Mouse (Mus musculus): ENCODE measurements at regions not wholly inside any gene's neighbourhood (a gene's known extent, or its start where the extent isn't known, plus 50 kb on each side); places are given as distances from the start of the nearest gene placed in this dataset.

DNA sequence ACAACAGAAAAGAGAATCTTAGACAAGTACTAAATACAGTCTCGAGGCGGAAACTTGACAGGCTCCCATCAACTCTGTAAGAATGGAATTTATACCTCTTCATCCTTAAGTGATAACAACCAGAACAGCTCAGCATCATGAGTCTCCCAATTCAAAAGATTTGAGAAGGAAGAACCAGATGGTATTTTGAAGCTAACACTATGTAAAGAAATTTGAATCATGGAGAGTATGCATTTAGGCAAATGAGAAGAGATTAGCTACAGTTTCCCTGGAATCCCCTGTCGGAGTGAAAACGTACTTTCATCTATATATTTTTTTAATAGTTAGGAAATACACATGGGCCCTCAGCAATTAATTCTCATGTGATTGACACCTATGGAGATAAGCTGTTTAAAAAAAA is 140.9 kb downstream of the Nrip1 start:
- no peaks in the 10 kb centered on the region for H3K4me1 ChIP-seq (ENCODE audit: control insufficient read depth, insufficient read depth, low read length)
- 80% methylated on average over 4 of the region's 4 CpGs for WGBS
- TF ChIP-seq CTCF (IDR thresholded peaks at IDR 0.05; ENCODE audit: control insufficient read depth, insufficient read depth, low read length) (no peak), POLR2A (IDR thresholded peaks at IDR 0.05; ENCODE audit: borderline replicate concordance, control insufficient read depth, low read depth, low read length) (no peak)
- H3K4me3 ChIP-seq (replicated peaks; ENCODE audit: control insufficient read depth, low read depth, low read length): no peak overlapping the region
- H3K27ac ChIP-seq (ENCODE audit: control insufficient read depth, insufficient read depth, low read depth, low read length, poor library complexity): no peak overlapping the region

DNA sequence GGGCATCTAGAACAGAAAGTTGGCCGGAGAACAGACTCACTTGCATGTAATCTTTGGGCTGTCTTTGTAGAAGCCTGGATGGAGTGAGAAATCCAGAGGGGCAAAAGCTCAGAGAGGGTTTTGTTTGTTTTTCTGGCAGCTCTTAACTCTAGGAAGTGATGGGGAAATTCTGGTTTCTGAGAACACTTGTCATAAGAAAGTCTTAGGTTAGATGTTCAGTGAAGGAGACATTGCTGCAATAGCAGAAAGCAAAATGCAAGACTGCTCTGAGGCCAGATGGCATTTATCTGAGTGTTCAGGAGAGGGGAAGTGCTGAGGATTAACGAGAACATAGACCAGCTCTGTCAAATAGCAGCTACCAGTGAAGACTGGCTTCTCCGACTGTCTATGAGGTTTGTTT is 141.5 kb downstream of the Nrip1 start:
- TF ChIP-seq CTCF (IDR thresholded peaks at IDR 0.05; ENCODE audit: control insufficient read depth, insufficient read depth, low read length) (no peak), POLR2A (IDR thresholded peaks at IDR 0.05; ENCODE audit: borderline replicate concordance, control insufficient read depth, low read depth, low read length) (no peak)
- no peak overlapping the region for H3K27ac ChIP-seq (ENCODE audit: control insufficient read depth, insufficient read depth, low read depth, low read length, poor library complexity)
- WGBS: 51% methylated on average over 3 of the region's 3 CpGs
- H3K4me1 ChIP-seq (ENCODE audit: control insufficient read depth, insufficient read depth, low read length): no peaks in the 10 kb centered on the region
- H3K4me3 ChIP-seq (replicated peaks; ENCODE audit: control insufficient read depth, low read depth, low read length): no peak overlapping the region

DNA sequence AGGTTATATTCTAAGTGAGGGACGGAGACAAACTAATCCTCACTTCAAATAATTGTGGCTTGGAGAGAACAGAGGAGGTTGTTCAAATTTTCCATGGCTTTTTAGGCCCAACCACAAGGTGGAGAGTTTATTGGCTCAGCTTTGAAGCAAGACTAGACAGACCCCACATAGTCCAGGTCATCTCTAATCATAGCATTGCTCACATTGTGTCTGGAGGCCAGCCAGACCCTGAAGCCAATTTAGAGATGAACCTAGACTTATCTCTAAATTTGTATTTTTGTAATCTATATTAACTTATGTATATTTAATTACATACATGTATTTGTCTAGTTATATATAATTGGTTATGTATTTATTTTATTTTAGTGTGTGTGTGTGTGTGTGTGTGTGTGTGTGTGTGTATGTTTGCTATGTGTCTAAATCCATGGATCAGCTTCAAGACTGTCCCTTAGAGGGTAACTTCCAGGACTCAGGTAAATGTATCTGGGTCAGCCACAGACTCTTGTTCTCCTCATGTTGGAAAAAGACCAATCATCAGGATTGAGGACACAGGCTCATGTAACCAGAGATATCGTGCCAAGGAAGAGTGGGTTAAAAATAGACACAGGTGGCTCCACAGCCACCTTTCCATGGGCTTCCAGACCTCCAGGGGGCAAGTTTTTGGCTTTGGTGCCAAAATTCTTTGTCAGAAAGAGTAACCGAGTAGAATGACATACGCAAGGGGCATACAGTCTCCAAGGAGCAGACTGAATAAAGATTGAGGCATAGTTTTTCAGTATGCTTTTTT is 142.9 kb downstream of the Nrip1 start:
- no peak overlapping the region for H3K4me3 ChIP-seq (replicated peaks; ENCODE audit: control insufficient read depth, low read depth, low read length)
- no peak overlapping the region for H3K27ac ChIP-seq (ENCODE audit: control insufficient read depth, insufficient read depth, low read depth, low read length, poor library complexity)
- 86% methylated on average over 4 of the region's 4 CpGs for WGBS
- TF ChIP-seq POLR2A (IDR thresholded peaks at IDR 0.05; ENCODE audit: borderline replicate concordance, control insufficient read depth, low read depth, low read length): no peak
- TF ChIP-seq CTCF (IDR thresholded peaks at IDR 0.05; ENCODE audit: control insufficient read depth, insufficient read depth, low read length): no peak
- H3K4me1 ChIP-seq (ENCODE audit: control insufficient read depth, insufficient read depth, low read length): 0 out of 2 replicates have a peak, but pooled peaks cover 1% of the 10 kb centered on the region

DNA sequence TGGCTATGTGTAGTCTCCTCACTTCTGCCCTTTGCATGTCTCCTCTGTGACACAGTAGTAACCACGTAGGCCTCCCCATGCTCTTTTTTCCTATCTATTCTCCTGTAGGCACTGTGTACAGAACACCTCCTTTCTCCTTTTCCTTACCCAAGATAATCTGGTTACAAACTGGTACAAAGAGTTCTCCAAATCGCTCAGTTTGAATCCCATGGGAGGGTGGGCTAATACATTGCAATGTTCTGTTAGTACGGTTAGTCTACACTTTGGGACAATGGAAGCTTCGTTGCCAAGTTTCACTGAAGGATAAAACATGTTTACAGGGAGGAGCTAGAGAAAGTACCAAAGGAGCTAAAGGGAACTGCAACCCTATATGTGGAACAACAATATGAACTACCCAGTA is 145.2 kb downstream of the Nrip1 start:
- 0 out of 2 replicates have a peak, but pooled peaks cover 1% of the 10 kb centered on the region for H3K4me1 ChIP-seq (ENCODE audit: control insufficient read depth, insufficient read depth, low read length)
- H3K27ac ChIP-seq (ENCODE audit: control insufficient read depth, insufficient read depth, low read depth, low read length, poor library complexity): no peak overlapping the region
- WGBS: 78% methylated on average over 4 of the region's 4 CpGs
- TF ChIP-seq POLR2A (IDR thresholded peaks at IDR 0.05; ENCODE audit: borderline replicate concordance, control insufficient read depth, low read depth, low read length) (no peak), CTCF (IDR thresholded peaks at IDR 0.05; ENCODE audit: control insufficient read depth, insufficient read depth, low read length) (no peak)
- H3K4me3 ChIP-seq (replicated peaks; ENCODE audit: control insufficient read depth, low read depth, low read length): no peak overlapping the region

DNA sequence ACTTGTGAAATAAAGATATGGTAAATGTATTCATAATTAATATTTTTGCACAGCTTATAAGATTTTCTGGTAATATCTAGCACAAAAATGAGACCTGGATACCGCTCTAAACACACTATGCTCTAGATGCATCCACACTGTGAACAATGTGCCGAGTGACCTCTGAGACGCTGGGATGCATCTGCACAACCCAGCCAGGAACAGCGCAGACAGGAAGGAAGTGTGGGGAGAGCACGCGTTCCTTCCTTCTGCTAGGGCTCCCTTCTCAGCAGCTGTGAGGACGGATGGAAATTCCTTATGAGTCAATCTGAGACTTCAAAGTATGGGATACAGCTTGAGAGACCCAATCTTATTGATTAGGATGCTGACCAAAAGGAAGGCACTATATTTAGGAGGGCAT is 147.2 kb downstream of the Nrip1 start:
- 6% methylated on average over 7 of the region's 7 CpGs for WGBS
- Histone ChIP-seq H3K4me1 (ENCODE audit: control insufficient read depth, insufficient read depth, low read length) (0 out of 2 replicates have a peak, but pooled peaks cover 1% of the 10 kb centered on the region), H3K4me3 (replicated peaks; ENCODE audit: control insufficient read depth, low read depth, low read length) (no peak overlapping the region), H3K27ac (ENCODE audit: control insufficient read depth, insufficient read depth, low read depth, low read length, poor library complexity) (no peak overlapping the region)
- TF ChIP-seq POLR2A (IDR thresholded peaks at IDR 0.05; ENCODE audit: borderline replicate concordance, control insufficient read depth, low read depth, low read length): no peak
- TF ChIP-seq CTCF (IDR thresholded peaks at IDR 0.05; ENCODE audit: control insufficient read depth, insufficient read depth, low read length): no peak

DNA sequence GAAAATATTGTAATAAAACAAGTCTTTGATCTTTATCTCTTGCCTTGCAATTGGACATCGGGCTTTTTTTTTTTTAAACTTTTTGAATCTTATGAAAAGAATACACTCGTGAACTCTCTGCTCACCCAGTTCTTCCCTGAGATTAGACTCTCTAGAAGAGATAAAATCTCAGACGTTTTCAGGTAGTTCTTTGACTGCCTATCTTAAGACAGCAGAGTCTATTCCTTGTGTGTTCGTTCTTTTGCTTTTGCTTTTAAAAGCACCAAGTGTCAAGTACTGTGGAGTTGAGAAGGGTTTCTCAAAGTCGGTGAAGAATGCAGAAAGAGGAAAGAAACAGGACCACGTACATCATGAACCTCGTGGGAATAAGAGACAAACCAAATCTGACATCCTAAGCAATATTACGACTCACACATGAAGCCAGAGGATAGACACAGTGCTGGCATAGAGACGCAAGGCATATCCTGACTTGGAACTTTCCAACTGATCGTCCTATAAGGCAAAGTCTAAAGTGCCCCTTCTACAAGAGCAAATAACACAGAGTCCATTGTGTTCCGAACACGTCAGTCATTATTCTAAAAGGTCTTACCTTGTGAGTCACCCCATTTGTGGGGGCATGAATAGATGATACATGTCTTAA is 147.9 kb downstream of the Nrip1 start:
- no peak for TF ChIP-seq POLR2A (IDR thresholded peaks at IDR 0.05; ENCODE audit: borderline replicate concordance, control insufficient read depth, low read depth, low read length)
- no peak for TF ChIP-seq CTCF (IDR thresholded peaks at IDR 0.05; ENCODE audit: control insufficient read depth, insufficient read depth, low read length)
- H3K4me1 ChIP-seq (ENCODE audit: control insufficient read depth, insufficient read depth, low read length): 0 out of 2 replicates have a peak, but pooled peaks cover 1% of the 10 kb centered on the region
- H3K4me3 ChIP-seq (replicated peaks; ENCODE audit: control insufficient read depth, low read depth, low read length): no peak overlapping the region
- H3K27ac ChIP-seq (ENCODE audit: control insufficient read depth, insufficient read depth, low read depth, low read length, poor library complexity): no peak overlapping the region
- WGBS: 62% methylated on average over 12 of the region's 12 CpGs

DNA sequence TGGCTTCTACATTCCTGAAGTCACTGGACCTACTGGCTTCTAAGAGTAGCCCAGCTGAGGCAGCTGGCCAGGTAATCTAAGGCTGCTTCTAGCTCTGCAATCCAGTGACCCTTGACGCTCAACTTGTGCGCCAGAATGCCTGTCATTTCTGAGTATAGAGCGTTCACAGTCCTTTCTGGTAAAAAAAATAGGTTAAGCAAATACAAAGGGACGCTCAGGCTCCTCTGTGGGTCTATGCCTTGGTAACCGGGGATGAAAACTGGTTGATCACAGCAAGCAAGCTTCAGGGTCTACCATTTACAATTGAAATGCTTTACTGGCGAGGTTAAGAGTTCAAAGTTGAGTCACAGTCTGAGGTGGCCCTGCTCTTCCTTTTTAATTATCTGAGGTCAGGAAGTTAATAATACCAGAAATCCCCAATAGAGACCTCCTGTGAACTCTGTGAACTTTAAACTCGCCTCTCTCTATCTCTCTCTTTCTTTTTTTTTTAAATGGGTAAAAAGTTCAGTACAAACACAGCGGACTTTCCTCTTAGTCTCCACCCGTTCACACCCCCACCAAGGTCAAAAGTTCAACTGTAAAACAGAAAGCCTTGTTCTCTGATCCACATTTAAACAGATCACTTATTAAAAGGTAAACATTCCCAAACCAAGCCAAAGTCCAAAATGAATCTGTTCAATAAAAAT is 148.6 kb downstream of the Nrip1 start:
- Histone ChIP-seq H3K27ac (ENCODE audit: control insufficient read depth, insufficient read depth, low read depth, low read length, poor library complexity) (no peak overlapping the region), H3K4me1 (ENCODE audit: control insufficient read depth, insufficient read depth, low read length) (0 out of 2 replicates have a peak, but pooled peaks cover 1% of the 10 kb centered on the region), H3K4me3 (replicated peaks; ENCODE audit: control insufficient read depth, low read depth, low read length) (no peak overlapping the region)
- WGBS: 74% methylated on average over 9 of the region's 9 CpGs
- TF ChIP-seq POLR2A (IDR thresholded peaks at IDR 0.05; ENCODE audit: borderline replicate concordance, control insufficient read depth, low read depth, low read length) (no peak), CTCF (IDR thresholded peaks at IDR 0.05; ENCODE audit: control insufficient read depth, insufficient read depth, low read length) (no peak)

DNA sequence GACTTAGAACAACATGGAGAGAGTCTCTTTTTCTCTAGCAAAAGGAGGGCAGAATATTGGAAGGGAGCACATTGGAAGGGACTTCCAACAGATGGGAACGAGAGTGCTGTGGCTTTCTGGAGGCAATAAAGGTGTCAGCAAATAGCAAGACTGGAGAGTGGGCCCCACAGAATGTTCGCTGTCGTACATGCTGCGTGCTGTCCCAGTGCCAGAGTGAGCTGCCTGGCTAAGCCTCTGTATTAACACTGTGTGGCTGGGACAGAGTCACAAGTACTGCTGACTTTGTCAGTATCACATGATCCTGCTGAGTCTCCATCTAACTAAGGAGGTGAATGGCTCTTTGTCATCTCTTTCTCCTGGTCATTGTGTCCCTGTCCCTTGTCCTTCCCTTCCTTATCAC is 149.9 kb downstream of the Nrip1 start:
- Histone ChIP-seq H3K4me3 (replicated peaks; ENCODE audit: control insufficient read depth, low read depth, low read length) (no peak overlapping the region), H3K4me1 (ENCODE audit: control insufficient read depth, insufficient read depth, low read length) (0 out of 2 replicates have a peak, but pooled peaks cover 1% of the 10 kb centered on the region), H3K27ac (ENCODE audit: control insufficient read depth, insufficient read depth, low read depth, low read length, poor library complexity) (no peak overlapping the region)
- WGBS: 85% methylated on average over 4 of the region's 4 CpGs
- TF ChIP-seq POLR2A (IDR thresholded peaks at IDR 0.05; ENCODE audit: borderline replicate concordance, control insufficient read depth, low read depth, low read length) (no peak), CTCF (IDR thresholded peaks at IDR 0.05; ENCODE audit: control insufficient read depth, insufficient read depth, low read length) (no peak)

Data from bone marrow, adult 2 months (tissue).